Mouse (Mus musculus) activated CD4-positive, CD25-positive, alpha-beta regulatory T cell (primary cell): Measurements from ENCODE around the gene Zfp456. TPM values are rescaled to one million over a fixed set of nuclear protein-coding genes. Genes with fewer than 3 reads are reported as not detected.

ENCODE experiments used
- polyA plus RNA-seq, 2 experiments: library from polyadenylated mRNA; unstranded; fragments of 100-300 nt; shearing (Covaris generic); gene quantifications; one replicate each; pipeline ENCODE4 v1.2.1; 2017

Zfp456 gene
- polyA plus RNA-seq: 1 to 10 TPM; 3.6 to 7.3 TPM

DNA sequence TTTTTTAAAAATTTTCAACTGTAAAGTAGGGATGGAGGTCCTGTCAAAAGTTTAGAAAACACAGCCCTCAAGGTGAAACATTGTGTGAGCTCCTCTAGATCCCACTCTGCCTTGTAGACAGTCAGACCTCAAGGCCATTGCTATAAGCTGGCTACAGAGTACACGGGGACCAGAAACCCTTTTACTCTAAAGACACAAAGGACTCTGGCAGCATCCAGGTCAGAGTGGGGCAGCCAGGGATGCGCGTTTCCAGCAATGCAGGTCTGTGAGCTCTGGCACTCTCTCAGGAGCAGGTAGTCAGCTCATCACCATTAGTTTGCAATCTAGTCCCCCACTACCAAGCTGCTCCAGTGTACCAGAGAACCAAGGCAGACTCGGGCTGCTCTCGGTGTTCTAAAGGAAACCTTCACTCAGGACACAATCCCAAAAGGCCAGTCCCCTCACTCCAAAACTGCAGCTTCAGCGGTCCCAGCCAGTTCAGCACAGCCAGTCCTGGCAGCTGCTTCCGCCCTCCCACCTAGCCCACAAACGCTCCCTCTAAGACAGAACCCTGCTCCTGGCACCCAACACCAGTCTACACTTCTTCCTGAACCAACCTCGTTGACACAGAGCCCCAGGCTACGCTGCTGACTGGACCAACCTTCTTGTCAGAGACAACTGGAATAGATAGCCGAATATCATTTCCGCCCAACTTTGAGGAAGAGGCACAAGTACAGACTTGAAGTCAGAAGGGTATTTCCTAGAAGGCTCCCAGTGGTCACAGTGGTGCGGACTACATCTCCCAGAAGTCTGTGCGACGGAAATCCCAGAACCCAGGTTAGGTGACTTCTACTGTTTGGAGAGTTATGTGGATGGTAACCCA is at the start of gene Zfp456, which contains the start of gene Gm28041:
Gene Zfp456, minus strand, starts transcription at position 761 of the 862 bp plus-strand sequence.
Gene Gm28041, minus strand, starts transcription at position 684 of the 862 bp plus-strand sequence.

GRCm38 (mm10) chr13:67421207-67421857 is 45.7 kb upstream of the Zfp456 start, which contains the start of gene Zfp459:
Gene Zfp459 (minus strand): TSS chr13:67421418.

DNA sequence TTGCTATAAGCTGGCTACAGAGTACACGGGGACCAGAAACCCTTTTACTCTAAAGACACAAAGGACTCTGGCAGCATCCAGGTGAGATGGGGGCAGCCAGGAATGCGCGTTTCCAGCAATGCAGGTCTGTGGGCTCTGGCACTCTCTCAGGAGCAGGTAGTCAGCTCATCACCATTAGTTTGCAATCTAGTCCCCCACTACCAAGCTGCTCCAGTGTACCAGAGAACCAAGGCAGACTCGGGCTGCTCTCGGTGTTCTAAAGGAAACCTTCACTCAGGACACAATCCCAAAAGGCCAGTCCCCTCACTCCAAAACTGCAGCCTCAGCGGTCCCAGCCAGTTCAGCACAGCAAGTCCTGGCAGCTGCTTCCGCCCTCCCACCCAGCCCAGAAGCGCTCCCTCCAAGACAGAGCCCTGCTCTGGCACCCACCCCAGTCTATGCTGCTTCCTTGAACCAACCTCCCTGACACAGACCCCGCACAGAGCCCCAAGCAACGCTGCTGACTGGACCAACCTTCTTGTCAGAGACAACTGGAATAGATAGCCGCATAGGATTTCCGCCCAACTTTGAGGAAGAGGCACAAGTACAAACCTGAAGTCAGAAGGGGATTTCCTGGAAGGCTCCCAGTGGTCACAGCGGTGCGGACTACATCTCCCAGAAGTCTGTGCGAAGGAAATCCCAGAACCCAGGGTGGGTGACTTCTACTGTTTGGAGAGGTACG is 23.7 kb upstream of the Zfp456 start, which contains the start of gene Zfp429:
Gene Zfp429, minus strand, starts transcription at position 637 of the 721 bp plus-strand sequence.

GRCm38 (mm10) chr13:67360131-67360744 is 15.4 kb downstream of the Zfp456 start, which contains the start of the genes Gm28044 and Zfp953:
Gene Gm28044 (minus strand): TSS chr13:67360536.
Gene Zfp953 (minus strand): TSS chr13:67360605.

DNA sequence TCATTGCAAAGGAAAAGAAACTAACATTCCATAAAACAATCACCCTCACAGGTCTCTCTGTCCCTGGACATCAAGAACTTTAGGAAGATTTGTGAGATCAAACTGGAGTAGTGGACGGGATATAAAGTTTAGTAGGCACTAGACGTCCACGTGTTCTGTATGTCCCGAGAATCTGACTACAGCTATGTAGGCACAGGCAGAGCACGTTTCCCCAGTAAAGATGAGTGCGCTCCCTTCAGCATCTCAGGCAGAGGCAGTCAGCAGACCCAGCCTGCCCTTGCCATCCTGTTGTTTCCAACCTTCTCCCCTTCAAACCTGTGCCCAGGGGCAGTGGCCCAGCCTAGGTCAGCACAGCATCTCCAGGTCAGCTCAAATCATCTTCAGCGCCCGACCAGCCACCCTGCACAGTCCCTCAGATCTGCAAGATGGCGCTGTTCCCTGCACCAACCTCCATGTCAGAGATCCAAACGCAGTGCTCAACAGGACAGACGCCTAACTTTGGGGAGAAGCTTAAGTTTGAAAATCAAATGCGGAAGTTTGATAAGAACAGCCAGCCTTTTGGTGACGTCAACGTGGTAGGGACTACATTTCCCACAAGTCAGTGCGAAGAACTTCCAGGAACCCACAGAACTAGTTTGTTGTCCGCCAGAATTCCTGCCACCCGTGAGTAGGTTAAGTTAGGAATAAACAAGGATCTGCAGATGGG is 43.4 kb downstream of the Zfp456 start, which contains the start of gene Zfp595:
Gene Zfp595, minus strand, starts transcription at position 552 of the 706 bp plus-strand sequence.

Other genes with a start within 250 kb of the Zfp456 start
- 10 to 100 TPM; 14.0 to 14.2 TPM for gene Rsl1, start 202.6 kb downstream of the Zfp456 start, polyA plus RNA-seq
- 1 to 10 TPM; 3.7 to 6.1 TPM for gene Zfp455, start 181.3 kb downstream of the Zfp456 start, polyA plus RNA-seq
- gene Zfp458, start 97.3 kb downstream of the Zfp456 start, polyA plus RNA-seq: 1 to 10 TPM in 1 of 2 experiments, under 1 TPM in 1; 0.58 to 2.5 TPM
- under 1 TPM in 1 of 2 experiments, not detected in 1; 0.68 TPM for gene Zfp457, start 69.3 kb downstream of the Zfp456 start, polyA plus RNA-seq
- gene Zfp595, start 43.2 kb downstream of the Zfp456 start, polyA plus RNA-seq: 1 to 10 TPM; 5.3 to 5.8 TPM
- 1 to 10 TPM; 1.1 to 1.8 TPM for gene Gm28044, start 15.3 kb downstream of the Zfp456 start, polyA plus RNA-seq
- 1 to 10 TPM; 2.5 to 4.7 TPM for gene Zfp953, start 15.2 kb downstream of the Zfp456 start, polyA plus RNA-seq
- gene Gm28041, start 77 bp downstream of the Zfp456 start, polyA plus RNA-seq: 1 to 10 TPM; 1.1 to 1.5 TPM
- 10 to 100 TPM; 20.7 to 23.9 TPM for gene Zfp429, start 24.0 kb upstream of the Zfp456 start, polyA plus RNA-seq
- 1 to 10 TPM; 4.0 to 6.1 TPM for gene Zfp459, start 45.6 kb upstream of the Zfp456 start, polyA plus RNA-seq
- 10 to 100 TPM; 10.2 to 15.6 TPM for gene Zfp874a, start 75.8 kb upstream of the Zfp456 start, polyA plus RNA-seq
- gene Zfp874b, start 108.4 kb upstream of the Zfp456 start, polyA plus RNA-seq: 10 to 100 TPM in 1 of 2 experiments, 1 to 10 TPM in 1; 10.0 to 15.0 TPM
- 10 to 100 TPM; 11.8 to 17.4 TPM for gene Zfp58, start 124.7 kb upstream of the Zfp456 start, polyA plus RNA-seq
- not detected for gene Gm26965, start 150.3 kb upstream of the Zfp456 start, polyA plus RNA-seq
- gene Zfp87, start 150.4 kb upstream of the Zfp456 start, polyA plus RNA-seq: 10 to 100 TPM; 35.4 to 69.7 TPM
- gene Zfp748, start 178.0 kb upstream of the Zfp456 start, polyA plus RNA-seq: 10 to 100 TPM; 15.1 to 17.3 TPM
- 1 to 10 TPM; 6.4 to 8.2 TPM for gene Zfp729b, start 233.9 kb upstream of the Zfp456 start, polyA plus RNA-seq